Mouse (Mus musculus): ENCODE data around the gene Ociad2.

Ociad2 gene

GRCm38 (mm10) chr5:73340723-73341235 lies at the start of gene Ociad2:
Gene Ociad2, minus strand, starts transcription at chr5:73341028.
- no peak for DNase-seq (ENCODE audit: low spot score)

- no peak for DNase-seq (ENCODE audit: low spot score)
Measured at GRCm38 (mm10) chr5:73383647-73383970, 42.8 kb upstream of the Ociad2 start.

GRCm38 (mm10) chr5:73382737-73383646 lies 42.2 kb upstream of the Ociad2 start:
- peak; percentile 60 for DNase-seq (ENCODE audit: low spot score)

- no peak for DNase-seq (ENCODE audit: low spot score)
Measured at GRCm38 (mm10) chr5:73381976-73382540, 41.2 kb upstream of the Ociad2 start.

GRCm38 (mm10) chr5:73381510-73381909 lies 40.7 kb upstream of the Ociad2 start:
- DNase-seq (ENCODE audit: low spot score) = no peak

- DNase-seq (ENCODE audit: low spot score) = no peak
Measured at GRCm38 (mm10) chr5:73380829-73381228, 40.0 kb upstream of the Ociad2 start.

GRCm38 (mm10) chr5:73379908-73380307 lies 39.1 kb upstream of the Ociad2 start:
- peak; percentile 79 for DNase-seq (ENCODE audit: low spot score)

GRCm38 (mm10) chr5:73376491-73376890 lies 35.7 kb upstream of the Ociad2 start:
- no peak for DNase-seq (ENCODE audit: low spot score)

GRCm38 (mm10) chr5:73376041-73376440 lies 35.2 kb upstream of the Ociad2 start:
- no peak for DNase-seq (ENCODE audit: low spot score)

- DNase-seq (ENCODE audit: low spot score) = no peak
Measured at GRCm38 (mm10) chr5:73373184-73373583, 32.4 kb upstream of the Ociad2 start.

- no peak for DNase-seq (ENCODE audit: low spot score)
Measured at GRCm38 (mm10) chr5:73372601-73373000, 31.8 kb upstream of the Ociad2 start.

GRCm38 (mm10) chr5:73369731-73370130 lies 28.9 kb upstream of the Ociad2 start:
- DNase-seq (ENCODE audit: low spot score) = no peak

- DNase-seq (ENCODE audit: low spot score) = no peak
Measured at GRCm38 (mm10) chr5:73368845-73369447, 28.1 kb upstream of the Ociad2 start.

GRCm38 (mm10) chr5:73367906-73368305 lies 27.1 kb upstream of the Ociad2 start:
- DNase-seq (ENCODE audit: low spot score) = no peak

GRCm38 (mm10) chr5:73364107-73364864 lies 23.5 kb upstream of the Ociad2 start:
- no peak for DNase-seq (ENCODE audit: low spot score)

GRCm38 (mm10) chr5:73362791-73363190 lies 22.0 kb upstream of the Ociad2 start:
- DNase-seq (ENCODE audit: low spot score) = no peak

- DNase-seq (ENCODE audit: low spot score) = no peak
Measured at GRCm38 (mm10) chr5:73362338-73362737, 21.5 kb upstream of the Ociad2 start.

GRCm38 (mm10) chr5:73360240-73360639 lies 19.4 kb upstream of the Ociad2 start:
- no peak for DNase-seq (ENCODE audit: low spot score)

- DNase-seq (ENCODE audit: low spot score) = no peak
Measured at GRCm38 (mm10) chr5:73359752-73360141, 18.9 kb upstream of the Ociad2 start.

GRCm38 (mm10) chr5:73359134-73359751 lies 18.4 kb upstream of the Ociad2 start:
- DNase-seq (ENCODE audit: low spot score) = no peak

- no peak for DNase-seq (ENCODE audit: low spot score)
Measured at GRCm38 (mm10) chr5:73355393-73355792, 14.6 kb upstream of the Ociad2 start.

- DNase-seq (ENCODE audit: low spot score) = no peak
Measured at GRCm38 (mm10) chr5:73353978-73354377, 13.2 kb upstream of the Ociad2 start.
